Mouse (Mus musculus) ES-E14 (cell line): ENCODE data around the gene 1700013H16Rik. TPM values are rescaled to one million over a fixed set of nuclear protein-coding genes. Genes with fewer than 3 reads are reported as not detected.
"Not testable (repeated sequence)": the region's sequence is repeated elsewhere in the genome, so short reads cannot be mapped to it uniquely, and the experiment has no call there.

Source experiments
- DNase-seq: peaks from one replicate; pipeline ENCODE4 v3.0.0-alpha.2; 2013; ENCODE audit warnings: low read depth, low spot score
- H3K27ac ChIP-seq: 2 replicates; pipeline ENCODE4 v1.5.1; 2012; ENCODE audit warnings: low read depth, mild to moderate bottlenecking, low read length, moderate library complexity, mixed read lengths; ENCODE audit not compliant: poor library complexity, insufficient read depth, severe bottlenecking
- H3K36me3 ChIP-seq: 2 replicates; pipeline ENCODE4 v1.6.1; 2012; ENCODE audit warnings: mild to moderate bottlenecking, low read length, moderate library complexity, mixed read lengths; ENCODE audit not compliant: control insufficient read depth, poor library complexity, insufficient read depth, severe bottlenecking
- H3K4me1 ChIP-seq, 2 experiments: fragments of 150-350 bp in 1 of 2; sonication (generic) in 1 of 2; 2 replicates each; pipeline ENCODE4 v1.6.1; 2012; ENCODE audit warnings: low read length in 2 of 2, mild to moderate bottlenecking in 1 of 2, mixed read lengths in 1 of 2; ENCODE audit not compliant: control insufficient read depth in 2 of 2, insufficient read depth in 2 of 2, poor library complexity in 1 of 2
- H3K4me3 ChIP-seq, 2 experiments: fragments of 150-350 bp in 1 of 2; sonication (generic) in 1 of 2; 2 replicates each; pipeline ENCODE4 v1.5.1; 2012; ENCODE audit warnings: low read length in 2 of 2, low read depth in 1 of 2, mild to moderate bottlenecking in 1 of 2, mixed read lengths in 1 of 2; ENCODE audit not compliant: insufficient read depth in 1 of 2, poor library complexity in 1 of 2, severe bottlenecking in 1 of 2
- H3K9ac ChIP-seq: 2 replicates; pipeline ENCODE4 v1.6.1; 2012; ENCODE audit warnings: low read depth, mild to moderate bottlenecking, low read length, mixed read lengths; ENCODE audit not compliant: poor library complexity, insufficient read depth, severe bottlenecking
- H3K9me3 ChIP-seq: fragments of 150-350 bp; sonication (generic); 2 replicates; pipeline ENCODE4 v1.6.1; 2012; ENCODE audit warnings: low read depth, mild to moderate bottlenecking, low read length; ENCODE audit not compliant: control insufficient read depth, insufficient read depth
- CHD2 ChIP-seq: IDR thresholded peaks from 2 replicates; pipeline ENCODE4 v1.6.1; 2014; ENCODE audit warnings: mild to moderate bottlenecking, low read depth, low read length, inconsistent platforms
- HCFC1 ChIP-seq: IDR thresholded peaks from 2 replicates; pipeline ENCODE4 v1.6.1; 2012; ENCODE audit warnings: low read length, inconsistent platforms, borderline replicate concordance; ENCODE audit not compliant: insufficient read depth
- MAFK ChIP-seq: IDR thresholded peaks from 2 replicates; pipeline ENCODE4 v1.6.1; 2014; ENCODE audit warnings: mild to moderate bottlenecking, low read depth, low read length, inconsistent platforms; ENCODE audit not compliant: insufficient read depth
- ZC3H11A ChIP-seq: IDR thresholded peaks from 2 replicates; pipeline ENCODE4 v1.6.1; 2012; ENCODE audit warnings: low read depth, mild to moderate bottlenecking, inconsistent platforms, low read length, borderline replicate concordance
- ZNF384 ChIP-seq: IDR thresholded peaks from 2 replicates; pipeline ENCODE4 v1.6.1; 2012; ENCODE audit warnings: low read depth, low read length, inconsistent platforms
- in situ Hi-C, 2 experiments: fragments of 600-800 bp; cut with MboI; formaldehyde crosslinking; loops; one replicate each; pipeline ENCODE4 v1.15.1; 2025; ENCODE audit warnings: low sequenced_read_pairs in 2 of 2, inconsistent platforms in 1 of 2; ENCODE audit not compliant: unreplicated experiment in 2 of 2
- total RNA-seq: library from RNA; depleted of rRNA; stranded (reverse); fragments of 300-350 nt; gene quantifications from 2 replicates; pipeline ENCODE4 v1.2.3, GENCODE M21; 2012; rRNA removed

The 1700013H16Rik gene
- 0.26 and 10.1 TPM in 2 replicates for total RNA-seq

DNA sequence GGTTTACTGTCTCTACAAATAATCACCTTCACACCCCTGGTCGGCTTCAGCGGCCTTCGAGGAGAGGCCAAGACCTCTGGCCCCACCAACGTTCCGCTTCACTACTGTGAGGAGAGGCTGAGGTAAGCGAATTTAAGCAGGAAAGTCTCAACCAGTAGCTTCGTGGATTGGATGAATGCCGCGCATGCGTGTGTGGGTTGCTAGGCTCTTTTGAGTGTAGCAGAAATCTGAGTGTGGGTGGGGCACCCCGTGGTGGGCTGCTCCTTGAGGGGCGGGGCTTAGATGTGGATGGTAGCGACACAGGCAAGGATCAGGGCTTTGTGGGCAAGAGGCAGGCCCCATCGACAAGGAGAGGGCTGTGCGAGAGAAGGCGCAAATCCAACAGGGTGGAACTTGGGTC lies at the start of gene 1700013H16Rik:
Gene 1700013H16Rik (minus strand): TSS at position 96 of the 400 bp plus-strand sequence.
- Histone ChIP-seq H3K9ac (no peak within 1 kb of the TSS), H3K4me3 (no peak within 1 kb of the TSS), H3K27ac (no peak within 1 kb of the TSS), H3K36me3 (no peaks in the 10 kb centered on the region), H3K9me3 (no peaks in the 10 kb centered on the region), H3K4me1 (no peaks in the 10 kb centered on the region)
- in situ Hi-C loops, result no loop called here
- DNase-seq, result no peak
- no peak for TF ChIP-seq MAFK
- TF ChIP-seq HCFC1, result no peak
- no peak for TF ChIP-seq CHD2
- TF ChIP-seq ZC3H11A, result no peak
- no peak for TF ChIP-seq ZNF384

DNA sequence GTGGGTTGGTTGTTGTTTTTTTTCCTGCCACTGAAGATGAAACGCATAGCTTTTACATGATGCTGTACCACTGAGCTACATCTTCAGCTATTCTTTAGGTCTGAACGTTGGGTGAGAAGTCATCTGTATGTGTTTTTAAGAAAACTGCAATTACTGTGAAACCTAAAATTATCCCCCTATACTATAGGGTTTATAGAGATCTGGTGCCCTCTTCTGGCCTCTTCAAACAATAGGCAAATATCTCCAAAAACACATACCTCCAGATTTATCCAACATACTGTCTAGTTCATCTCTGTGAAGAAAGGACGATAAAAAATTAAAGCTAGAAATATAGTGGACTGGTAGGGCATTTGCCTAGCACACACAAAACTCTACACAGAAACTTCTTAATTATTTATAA lies 41.4 kb upstream of the 1700013H16Rik start:
- TF ChIP-seq ZC3H11A, result no peak
- no peak for TF ChIP-seq MAFK
- TF ChIP-seq HCFC1, result no peak
- no peak for TF ChIP-seq CHD2
- no peak for TF ChIP-seq ZNF384
- DNase-seq, result no peak
- Histone ChIP-seq H3K4me3 (no peak overlapping the region), H3K9me3 (no peaks in the 10 kb centered on the region), H3K9ac (no peak overlapping the region), H3K36me3 (no peaks in the 10 kb centered on the region), H3K4me1 (no peaks in the 10 kb centered on the region), H3K27ac (no peak overlapping the region)
- in situ Hi-C loops, result no loop called here

DNA sequence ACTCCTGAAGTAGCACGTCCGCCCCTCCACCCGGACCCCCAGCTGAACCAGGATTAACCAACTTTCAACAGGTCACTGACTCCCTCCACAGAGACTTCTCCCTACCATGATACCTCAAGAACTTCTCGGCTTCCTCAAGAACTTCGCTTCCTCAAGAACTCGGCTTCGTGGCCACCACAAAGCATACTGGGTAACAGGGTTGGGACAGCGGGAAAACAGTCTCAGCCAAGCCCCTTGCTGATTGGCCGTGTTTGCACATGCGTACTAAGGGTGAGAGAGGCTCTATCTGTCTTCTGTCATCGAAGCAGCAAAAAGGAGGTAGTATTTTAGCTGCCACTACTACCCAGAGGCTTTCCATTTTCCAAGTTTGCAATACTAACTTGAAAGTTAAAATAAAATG lies 39.9 kb upstream of the 1700013H16Rik start, which contains the start of gene Xlr:
Gene Xlr (minus strand): TSS at position 188 of the 400 bp plus-strand sequence.
- in situ Hi-C loops, H3K27ac ChIP-seq, DNase-seq, H3K4me1 ChIP-seq, H3K9ac ChIP-seq, H3K36me3 ChIP-seq, H3K9me3 ChIP-seq, H3K4me3 ChIP-seq: not testable (repeated sequence)

DNA sequence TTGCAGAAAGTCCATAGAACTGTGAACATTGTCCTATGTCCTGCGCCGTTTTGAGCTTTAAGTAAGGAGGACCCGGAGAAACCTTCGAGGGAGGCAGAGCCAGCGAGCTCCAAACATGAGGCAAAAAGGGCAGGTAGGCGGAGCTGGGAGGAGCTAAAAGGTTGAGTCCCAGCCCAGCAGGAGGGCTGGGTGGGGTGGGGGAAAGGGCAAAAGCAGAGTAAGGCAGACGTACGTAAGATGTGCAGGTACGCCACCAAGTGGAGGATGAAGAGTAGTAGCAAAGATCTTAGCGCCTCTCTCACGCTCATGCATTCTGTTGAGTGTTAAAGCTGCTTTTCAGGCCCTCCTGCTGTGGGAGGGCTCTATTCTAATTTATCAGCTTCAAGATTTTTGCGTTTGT lies 18.6 kb upstream of the 1700013H16Rik start, which contains the start of gene Zfp36l3:
Gene Zfp36l3 (minus strand): TSS at position 119 of the 400 bp plus-strand sequence.
- peak within 1 kb of the TSS; percentile 24 to 30; a peak in 2 of 4 replicates for H3K4me3 ChIP-seq
- no peaks in the 10 kb centered on the region for H3K9me3 ChIP-seq
- no peak for TF ChIP-seq MAFK
- no peak for TF ChIP-seq HCFC1
- no peak for TF ChIP-seq ZNF384
- TF ChIP-seq CHD2, result no peak

DNA sequence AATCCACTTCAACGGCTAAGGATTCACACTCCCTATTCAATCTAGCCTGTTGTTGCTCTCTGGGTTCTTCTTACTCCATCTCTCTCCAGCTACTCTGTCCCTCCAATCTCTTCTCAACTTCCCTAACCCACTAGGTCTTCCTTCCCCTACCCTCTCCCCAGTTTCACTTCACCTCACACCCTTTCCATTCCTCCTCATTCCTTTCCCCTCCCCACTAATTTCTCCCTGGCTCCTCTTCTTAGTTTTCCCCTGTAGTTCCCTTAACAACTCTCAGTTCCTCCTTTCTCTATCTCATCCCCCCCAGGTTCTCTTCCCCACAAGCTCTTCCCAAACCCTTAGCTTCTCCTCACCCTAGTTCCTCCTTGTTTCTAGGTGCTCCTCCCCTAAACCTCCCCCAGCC lies 4.8 kb downstream of the 1700013H16Rik start:
- in situ Hi-C loops, result no loop called here
- DNase-seq, result no peak
- Histone ChIP-seq H3K27ac (no peak overlapping the region), H3K4me1 (no peaks in the 10 kb centered on the region), H3K9ac (no peak overlapping the region), H3K36me3 (no peaks in the 10 kb centered on the region), H3K4me3 (no peak overlapping the region), H3K9me3 (no peaks in the 10 kb centered on the region)
- TF ChIP-seq ZNF384 (no peak), ZC3H11A (no peak), HCFC1 (no peak), CHD2 (no peak), MAFK (no peak)

More for the DNA sequence above, 18.6 kb upstream of the 1700013H16Rik start, which contains the start of gene Zfp36l3:
- Histone ChIP-seq H3K36me3 (no peaks in the 10 kb centered on the region), H3K9ac (no peak within 1 kb of the TSS), H3K4me1 (no peaks in the 10 kb centered on the region), H3K27ac (no peak within 1 kb of the TSS)
- peak; percentile 78 for DNase-seq
- in situ Hi-C loops, result no loop called here
